Mouse (Mus musculus) heart, adult 2 months (tissue): ENCODE measurements at regions not wholly inside any gene's neighbourhood (a gene's known extent, or its start where the extent isn't known, plus 50 kb on each side); places are given as distances from the start of the nearest gene placed in this dataset.

Experiments
- DNase-seq, 2 experiments: peaks; one replicate each; pipeline ENCODE4 v3.0.0; 2021
- H3K27ac ChIP-seq: fragments of 200-600 bp; 2 replicates; pipeline ENCODE4 v1.8.1; 2022
- H3K27me3 ChIP-seq: fragments of 200-500 bp; 2 replicates; pipeline ENCODE4 v1.6.1; 2012; ENCODE audit warnings: mild to moderate bottlenecking, low read length, inconsistent platforms, mixed read lengths; ENCODE audit not compliant: control insufficient read depth, insufficient read depth
- H3K36me3 ChIP-seq: fragments of 200-500 bp; 2 replicates; pipeline ENCODE4 v1.6.1; 2012; ENCODE audit warnings: low read length, inconsistent platforms; ENCODE audit not compliant: control insufficient read depth, insufficient read depth
- H3K4me1 ChIP-seq: fragments of 200-500 bp; 2 replicates; pipeline ENCODE4 v1.6.1; 2011; ENCODE audit warnings: low read length; ENCODE audit not compliant: control insufficient read depth, insufficient read depth
- H3K4me3 ChIP-seq: fragments of 200-600 bp; 2 replicates; pipeline ENCODE4 v1.8.1; 2022
- H3K79me2 ChIP-seq: fragments of 200-500 bp; replicated peaks from 2 replicates; pipeline ENCODE4 v1.6.1; 2012; ENCODE audit warnings: mild to moderate bottlenecking, inconsistent platforms, low read length, moderate library complexity, mixed read lengths; ENCODE audit not compliant: control insufficient read depth, insufficient read depth
- H3K9ac ChIP-seq: fragments of 200-500 bp; 2 replicates; pipeline ENCODE4 v1.6.1; 2012; ENCODE audit warnings: low read depth, mild to moderate bottlenecking, control low read depth, inconsistent platforms, low read length, mixed read lengths
- CTCF ChIP-seq: fragments of 200-600 bp; IDR thresholded peaks from 2 replicates; pipeline ENCODE4 v1.8.1; 2022; ENCODE audit warnings: antibody characterized with exemption, mild to moderate bottlenecking, moderate library complexity
- EP300 ChIP-seq: fragments of 200-500 bp; IDR thresholded peaks from 2 replicates; pipeline ENCODE4 v1.6.1; 2011; ENCODE audit warnings: low read depth, low read length, control low read depth; ENCODE audit not compliant: insufficient read depth
- POLR2A ChIP-seq: fragments of 200-500 bp; IDR thresholded peaks from 2 replicates; pipeline ENCODE4 v1.6.1; 2011; ENCODE audit warnings: mild to moderate bottlenecking, low read depth, low read length, control low read depth; ENCODE audit not compliant: insufficient read depth
- WGBS: fragments of 180-500 bp; shearing (Covaris S2); methylation state at CpG from one replicate; pipeline ENCODE4 v1.1.7; 2018; 5-methylcytosine and 5-hydroxymethylcytosine counted together
- intact Hi-C: fragments of 180-260 bp; cut with DNase I; formaldehyde crosslinking; loops from one replicate; pipeline ENCODE4 v1.15.1; 2025

- TF ChIP-seq EP300: no peak
- Histone ChIP-seq H3K79me2 (no peaks in the 10 kb centered on the region), H3K4me1 (no peaks in the 10 kb centered on the region), H3K4me3 (no peak overlapping the region), H3K9ac (no peak overlapping the region), H3K27me3 (no peaks in the 10 kb centered on the region), H3K27ac (no peak overlapping the region), H3K36me3 (no peaks in the 10 kb centered on the region)
- intact Hi-C loops: no loop called here
- DNase-seq: no peak
- WGBS: 90% methylated on average over 7 of the region's 7 CpGs
Measured at GRCm38 (mm10) chr3:143078310-143078709, 196.5 kb upstream of the Pkn2 start.

- no peaks in the 10 kb centered on the region for H3K36me3 ChIP-seq
- no peak for TF ChIP-seq POLR2A
- no peak for TF ChIP-seq EP300
- TF ChIP-seq CTCF: no peak
- no peaks in the 10 kb centered on the region for H3K27me3 ChIP-seq
- H3K79me2 ChIP-seq: no peaks in the 10 kb centered on the region
- no peak for DNase-seq
- intact Hi-C loops: no loop called here
- WGBS: 41% methylated on average over 4 of the region's 4 CpGs
- H3K4me1 ChIP-seq: no peaks in the 10 kb centered on the region
- no peak overlapping the region for H3K4me3 ChIP-seq
- no peak overlapping the region for H3K9ac ChIP-seq
- H3K27ac ChIP-seq: no peak overlapping the region
Measured at GRCm38 (mm10) chr3:143071839-143072373, 190.1 kb upstream of the Pkn2 start.

- WGBS: 71% methylated on average over 3 of the region's 3 CpGs
- Histone ChIP-seq H3K79me2 (no peaks in the 10 kb centered on the region), H3K4me1 (no peaks in the 10 kb centered on the region), H3K9ac (no peak overlapping the region), H3K27ac (no peak overlapping the region), H3K36me3 (no peaks in the 10 kb centered on the region), H3K4me3 (no peak overlapping the region), H3K27me3 (no peaks in the 10 kb centered on the region)
- TF ChIP-seq CTCF (no peak), EP300 (no peak), POLR2A (no peak)
- intact Hi-C loops: no loop called here
- no peak for DNase-seq
Measured at GRCm38 (mm10) chr3:143054858-143055257, 173.1 kb upstream of the Pkn2 start.

GRCm38 (mm10) chr3:143053286-143053993 is 171.6 kb upstream of the Pkn2 start:
- TF ChIP-seq POLR2A (no peak), CTCF (no peak), EP300 (no peak)
- DNase-seq: no peak
- intact Hi-C loops: no loop called here
- WGBS: 77% methylated on average over 11 of the region's 11 CpGs
- H3K9ac ChIP-seq: no peak overlapping the region
- no peak overlapping the region for H3K27ac ChIP-seq
- H3K4me3 ChIP-seq: no peak overlapping the region
- no peaks in the 10 kb centered on the region for H3K79me2 ChIP-seq
- no peaks in the 10 kb centered on the region for H3K27me3 ChIP-seq
- no peaks in the 10 kb centered on the region for H3K4me1 ChIP-seq
- no peaks in the 10 kb centered on the region for H3K36me3 ChIP-seq

GRCm38 (mm10) chr3:143040666-143041065 is 158.9 kb upstream of the Pkn2 start:
- Histone ChIP-seq H3K27ac (no peak overlapping the region), H3K27me3 (no peaks in the 10 kb centered on the region), H3K4me1 (no peaks in the 10 kb centered on the region), H3K4me3 (no peak overlapping the region), H3K79me2 (no peaks in the 10 kb centered on the region), H3K36me3 (no peaks in the 10 kb centered on the region), H3K9ac (no peak overlapping the region)
- 89% methylated on average over 3 of the region's 3 CpGs for WGBS
- no peak for DNase-seq
- intact Hi-C loops: no loop called here
- TF ChIP-seq POLR2A (no peak), EP300 (no peak), CTCF (no peak)

GRCm38 (mm10) chr3:143036108-143036507 is 154.3 kb upstream of the Pkn2 start:
- DNase-seq: no peak
- no peak overlapping the region for H3K27ac ChIP-seq
- no peaks in the 10 kb centered on the region for H3K4me1 ChIP-seq
- WGBS: 92% methylated on average over 1 of the region's 1 CpGs
- H3K9ac ChIP-seq: no peak overlapping the region
- no peak for TF ChIP-seq CTCF
- TF ChIP-seq POLR2A: no peak
- no peak for TF ChIP-seq EP300
- H3K79me2 ChIP-seq: no peaks in the 10 kb centered on the region
- H3K27me3 ChIP-seq: no peaks in the 10 kb centered on the region
- no peak overlapping the region for H3K4me3 ChIP-seq
- no peaks in the 10 kb centered on the region for H3K36me3 ChIP-seq
- intact Hi-C loops: no loop called here
